Mouse (Mus musculus) c-Kit-positive CD71-positive TER-119-negative erythroid progenitor cells, embryonic 14.5 days (primary cell): ENCODE data around the gene Ipcef1.
"Not testable (repeated sequence)": the region's sequence is repeated elsewhere in the genome, so short reads cannot be mapped to it uniquely, and the experiment has no call there.

Experiments used
- DNase-seq: peaks from one replicate; pipeline ENCODE4 v3.0.0-alpha.2; 2013; ENCODE audit warnings: low read depth

Ipcef1 gene

GRCm38 (mm10) chr10:6885460-6885859, 166.8 kb downstream of the Ipcef1 start:
- DNase-seq, result peak; percentile 2

- not testable (repeated sequence) for DNase-seq
Observed at GRCm38 (mm10) chr10:6882041-6882440, 170.2 kb downstream of the Ipcef1 start.

GRCm38 (mm10) chr10:6878276-6878881, 173.9 kb downstream of the Ipcef1 start:
- no peak for DNase-seq

GRCm38 (mm10) chr10:6873917-6874316, 178.4 kb downstream of the Ipcef1 start:
- DNase-seq, result no peak

- no peak for DNase-seq
Observed at GRCm38 (mm10) chr10:6871418-6872072, 180.7 kb downstream of the Ipcef1 start.

- no peak for DNase-seq
Observed at GRCm38 (mm10) chr10:6855812-6856211, 196.5 kb downstream of the Ipcef1 start.

- no peak for DNase-seq
Observed at GRCm38 (mm10) chr10:6848834-6849233, 203.4 kb downstream of the Ipcef1 start.

GRCm38 (mm10) chr10:6848162-6848754, 204.0 kb downstream of the Ipcef1 start:
- no peak for DNase-seq

GRCm38 (mm10) chr10:6846283-6846682, 206.0 kb downstream of the Ipcef1 start:
- DNase-seq, result no peak

- DNase-seq, result no peak
Observed at GRCm38 (mm10) chr10:6842225-6842624, 210.1 kb downstream of the Ipcef1 start.
